Mouse (Mus musculus): ENCODE results near the gene Sla2. TPM values are rescaled to one million over a fixed set of nuclear protein-coding genes. Genes with fewer than 3 reads are reported as not detected.

Gene Sla2
- 0.08 and 0.20 TPM in 2 replicates for polyA plus RNA-seq (2015; fragmentation: Nextera tagmentation; extraction: Ambion mirVana)

DNA sequence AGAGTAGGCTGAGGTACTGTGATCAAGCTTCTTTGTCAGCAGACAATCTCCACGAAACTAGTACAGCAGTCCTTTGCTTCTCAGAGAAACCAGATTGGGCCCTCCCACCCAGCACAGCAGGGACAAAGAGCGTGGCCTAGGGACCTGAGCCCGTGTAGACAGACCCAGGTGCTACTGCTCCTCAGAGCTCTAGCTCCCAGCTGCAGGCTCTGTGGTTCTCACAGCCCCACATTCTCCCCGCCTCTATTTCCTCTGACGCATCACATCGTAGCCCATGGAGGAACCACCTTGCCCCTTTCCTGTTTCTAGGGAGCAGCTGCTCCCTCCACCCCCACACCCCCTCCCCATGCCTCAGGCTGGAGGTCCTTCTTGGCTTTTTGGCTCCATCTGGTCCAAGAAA, at the start of gene Sla2:
Sla2 (minus strand) TSS at position 176 of the 400 bp plus-strand sequence.

DNA sequence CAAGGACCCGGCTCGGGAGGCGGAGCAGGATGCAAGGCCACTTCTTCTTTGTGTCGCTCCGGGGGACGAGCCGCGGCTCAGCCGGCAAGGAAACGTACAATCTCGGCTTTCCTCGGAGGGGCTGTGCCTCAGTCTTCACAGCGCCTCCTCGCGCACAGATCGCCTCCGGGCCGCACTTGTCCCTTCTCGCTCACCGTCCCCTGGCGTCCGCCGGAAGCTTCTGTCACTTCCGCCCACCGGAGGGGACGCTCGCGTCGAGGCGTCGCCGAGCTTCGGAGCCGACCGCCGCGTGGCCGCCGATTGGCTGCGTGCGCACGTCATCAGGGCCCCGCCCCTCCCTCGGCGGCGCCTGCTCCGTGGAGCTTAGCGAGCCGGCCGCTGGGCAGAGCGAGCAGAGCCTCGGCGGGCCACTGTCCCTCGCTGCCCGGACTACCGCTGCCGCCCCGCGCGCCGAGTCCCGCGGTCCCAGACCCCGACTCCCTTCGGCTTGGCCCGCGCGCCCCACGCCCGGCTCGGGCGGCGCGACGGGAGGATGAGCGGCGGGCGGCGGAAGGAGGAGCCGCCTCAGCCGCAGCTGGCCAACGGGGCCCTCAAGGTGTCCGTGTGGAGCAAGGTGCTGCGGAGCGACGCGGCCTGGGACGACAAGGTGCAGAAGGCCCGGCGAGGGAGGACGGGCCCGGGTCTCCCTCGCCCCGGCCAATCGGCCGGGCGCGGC, 24.1 kb downstream of the Sla2 start, which contains the start of gene Rab5if:
Rab5if (plus strand) TSS at position 357 of the 715 bp plus-strand sequence.

DNA sequence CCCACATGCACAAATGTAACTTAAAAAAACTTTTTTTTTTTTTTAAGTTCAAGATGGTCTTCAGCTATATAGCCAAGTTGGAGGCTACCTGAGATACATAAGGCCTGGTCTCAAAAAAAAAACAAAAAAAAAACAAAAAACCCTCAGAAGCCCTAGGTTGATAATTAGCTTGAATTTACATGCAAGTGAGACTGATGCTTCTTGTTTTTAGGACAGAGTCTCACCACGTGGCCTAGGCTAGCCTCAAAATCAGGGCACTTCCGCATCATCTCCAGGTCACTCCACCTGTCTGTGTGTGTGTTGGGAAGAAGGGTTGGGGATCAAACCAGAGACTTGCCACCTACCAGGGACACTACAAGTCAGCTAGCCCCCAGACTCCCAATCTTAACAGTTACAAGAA, 29.2 kb downstream of the Sla2 start, which contains the start of gene 4930518I15Rik:
4930518I15Rik (minus strand) TSS at position 112 of the 400 bp plus-strand sequence.

DNA sequence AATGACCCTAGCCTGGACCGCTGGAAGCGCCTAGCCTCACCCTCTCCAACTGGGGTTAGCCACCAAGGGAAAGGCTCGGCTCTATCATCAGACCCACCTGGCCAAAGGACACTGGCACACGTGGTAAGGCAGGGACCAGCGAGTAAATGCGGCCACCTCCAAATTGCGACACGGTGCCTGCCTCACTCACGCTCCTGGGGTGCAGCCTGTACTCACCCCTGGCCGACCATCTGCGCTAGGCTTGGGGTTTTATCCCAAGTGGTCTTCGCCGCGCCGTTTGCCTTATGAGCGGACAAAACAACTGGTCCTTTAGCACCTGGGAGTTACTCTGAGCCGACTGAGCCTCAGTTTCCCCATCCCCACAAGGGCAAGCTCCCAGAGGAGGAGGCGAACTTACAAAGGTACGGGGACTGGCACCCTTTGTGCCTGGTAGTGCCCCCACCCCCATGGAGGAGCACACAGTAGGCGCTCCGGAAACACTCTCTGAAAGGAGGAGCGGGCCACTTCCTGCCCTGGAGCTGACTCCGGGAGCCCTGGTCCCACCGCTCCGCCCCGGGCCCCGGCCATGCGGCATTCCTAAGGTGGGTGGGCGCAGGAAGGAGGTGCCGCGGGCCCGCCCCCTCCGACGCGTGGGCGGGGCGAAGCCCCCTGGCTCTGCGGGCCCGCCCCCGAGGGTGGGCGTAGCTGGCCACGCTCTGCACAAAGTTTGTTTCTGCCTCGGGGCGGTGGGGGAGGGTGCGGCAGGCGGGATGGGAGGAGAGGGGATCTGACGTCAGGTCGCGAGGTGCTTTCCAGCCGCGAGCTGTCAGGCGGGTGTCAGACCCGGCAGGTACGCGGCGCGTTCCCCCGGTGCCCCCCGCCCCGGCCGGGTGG, 47.4 kb downstream of the Sla2 start, which contains the start of gene Tgif2:
Tgif2 (plus strand) TSS at position 689 of the 873 bp plus-strand sequence.

Other genes with a start within 250 kb of the Sla2 start
- 45.9 and 51.4 TPM in 2 replicates for gene Myl9, start 111.8 kb downstream of the Sla2 start, polyA plus RNA-seq (2015; fragmentation: Nextera tagmentation; extraction: Ambion mirVana)
- 7.1 and 8.3 TPM in 2 replicates for gene Tgif2, start 47.2 kb downstream of the Sla2 start, polyA plus RNA-seq (2015; fragmentation: Nextera tagmentation; extraction: Ambion mirVana)
- gene 4930518I15Rik, start 29.2 kb downstream of the Sla2 start, polyA plus RNA-seq (2015; fragmentation: Nextera tagmentation; extraction: Ambion mirVana) = 5.1 and 6.1 TPM in 2 replicates
- gene Rab5if, start 24.1 kb downstream of the Sla2 start, polyA plus RNA-seq (2015; fragmentation: Nextera tagmentation; extraction: Ambion mirVana) = 158 and 189 TPM in 2 replicates
- 180 and 188 TPM in 2 replicates for gene Ndrg3, start 104.9 kb upstream of the Sla2 start, polyA plus RNA-seq (2015; fragmentation: Nextera tagmentation; extraction: Ambion mirVana)
- gene Dsn1, start 120.0 kb upstream of the Sla2 start, polyA plus RNA-seq (2015; fragmentation: Nextera tagmentation; extraction: Ambion mirVana) = 6.7 TPM in 2 replicates
- 3.2 and 4.2 TPM in 2 replicates for gene Soga1, start 192.1 kb upstream of the Sla2 start, polyA plus RNA-seq (2015; fragmentation: Nextera tagmentation; extraction: Ambion mirVana)
- gene Tldc2, start 199.9 kb upstream of the Sla2 start, polyA plus RNA-seq (2015; fragmentation: Nextera tagmentation; extraction: Ambion mirVana) = 0.36 and 0.41 TPM in 2 replicates
- gene Samhd1, start 248.1 kb upstream of the Sla2 start, polyA plus RNA-seq (2015; fragmentation: Nextera tagmentation; extraction: Ambion mirVana) = 11.5 and 13.9 TPM in 2 replicates

All from neural tube, postnatal 0 days (tissue).